Mouse (Mus musculus) gastrocnemius, postnatal 36 days (tissue): Measurements from ENCODE around the gene Brms1l. TPM values are rescaled to one million over a fixed set of nuclear protein-coding genes. Genes with fewer than 3 reads are reported as not detected.
A peak's percentile ranks its signal among the peaks of the same experiment; 100 is the strongest.
"Not testable (repeated sequence)": the region's sequence is repeated elsewhere in the genome, so short reads cannot be mapped to it uniquely, and the experiment has no call there.

Source experiments
- DNase-seq, 2 experiments: peaks; one replicate each; pipeline ENCODE4 v3.0.0; 2022
- intact Hi-C: fragments of 180-260 bp; cut with DNase I; formaldehyde crosslinking; loops from one replicate; pipeline ENCODE4 v1.15.1; 2025
- long read RNA-seq, 2 experiments: library from polyadenylated mRNA; stranded (forward); transcript quantifications; one replicate each; pipeline ENCODE4 v2.0.0; 2021
- total RNA-seq, 2 experiments: library from RNA; stranded (reverse); gene quantifications; 2 replicates each; pipeline ENCODE4 v1.2.3; 2021

The Brms1l gene
- 10 to 100 TPM; 12.5 to 20.8 TPM for total RNA-seq
- long read RNA-seq, experiment 1, transcript Brms1l-201 (10 exons, 2,609 nt), result major isoform, 10 of 13 reads
- long read RNA-seq, experiment 1, partial matches to known transcripts, result 1 of 13 reads
- long read RNA-seq, experiment 1, other reads (novel, unspliced or antisense), result 2 of 13 reads
- long read RNA-seq, experiment 2, transcript Brms1l-201 (10 exons, 2,609 nt), result major isoform, 13 of 23 reads
- long read RNA-seq, experiment 2, partial matches to known transcripts, result 1 of 23 reads
- long read RNA-seq, experiment 2, other reads (novel, unspliced or antisense), result 9 of 23 reads

GRCm38 (mm10) chr12:55836199-55836951 lies at the start of gene Brms1l:
Gene Brms1l (plus strand): TSS chr12:55836324.
- intact Hi-C loops, result no loop called here

GRCm38 (mm10) chr12:55794485-55794884 lies 41.6 kb upstream of the Brms1l start:
- DNase-seq, intact Hi-C loops: not testable (repeated sequence)

More at GRCm38 (mm10) chr12:55836199-55836951, at the start of gene Brms1l:
- peak; percentile 85 to 93 for DNase-seq

GRCm38 (mm10) chr12:55797103-55797502 lies 39.0 kb upstream of the Brms1l start:
- intact Hi-C loops, result no loop called here
- DNase-seq, result no peak

GRCm38 (mm10) chr12:55798745-55799144 lies 37.4 kb upstream of the Brms1l start:
- intact Hi-C loops, result no loop called here
- no peak for DNase-seq

- DNase-seq, result no peak
- intact Hi-C loops, result no loop called here
Observed at GRCm38 (mm10) chr12:55800144-55800543, 36.0 kb upstream of the Brms1l start.

GRCm38 (mm10) chr12:55801131-55801530 lies 35.0 kb upstream of the Brms1l start:
- DNase-seq, result no peak
- intact Hi-C loops, result no loop called here

GRCm38 (mm10) chr12:55805035-55805434 lies 31.1 kb upstream of the Brms1l start:
- DNase-seq, result no peak
- intact Hi-C loops, result no loop called here

- DNase-seq, result no peak
Observed at GRCm38 (mm10) chr12:55816488-55816887, 19.6 kb upstream of the Brms1l start.

GRCm38 (mm10) chr12:55820119-55820660 lies 15.9 kb upstream of the Brms1l start:
- intact Hi-C loops, result loop anchor here (10.0 kb wide), 1 partner anchor 505 kb away; no protein-coding TSS in a partner anchor
- peak; percentile 20 to 27 for DNase-seq

More at GRCm38 (mm10) chr12:55816488-55816887, 19.6 kb upstream of the Brms1l start:
- intact Hi-C loops, result no loop called here

- intact Hi-C loops, result loop anchor here (10.0 kb wide), 1 partner anchor 506 kb away; no protein-coding TSS in a partner anchor
Observed at GRCm38 (mm10) chr12:55820661-55821314, 15.3 kb upstream of the Brms1l start, which contains the start of gene Ralgapa1. Gene Ralgapa1 (minus strand): TSS chr12:55821167.

GRCm38 (mm10) chr12:55824027-55824426 lies 12.1 kb upstream of the Brms1l start:
- intact Hi-C loops, result loop anchor here (10.0 kb wide), 1 partner anchor 509 kb away; no protein-coding TSS in a partner anchor
- DNase-seq, result no peak

More at GRCm38 (mm10) chr12:55820661-55821314, 15.3 kb upstream of the Brms1l start, which contains the start of gene Ralgapa1:
- DNase-seq, result peak; percentile 79 to 80

GRCm38 (mm10) chr12:55825537-55825936 lies 10.6 kb upstream of the Brms1l start:
- intact Hi-C loops, result loop anchor here (10.0 kb wide), 1 partner anchor 511 kb away; no protein-coding TSS in a partner anchor
- no peak for DNase-seq

- intact Hi-C loops, result loop anchor here (1.0 kb wide), 1 partner anchor 53 kb away; no protein-coding TSS in a partner anchor
- DNase-seq, result peak; percentile 48 to 65
Observed at GRCm38 (mm10) chr12:55831101-55831500, 5.0 kb upstream of the Brms1l start.

GRCm38 (mm10) chr12:55832961-55833360 lies 3.2 kb upstream of the Brms1l start:
- intact Hi-C loops, result no loop called here

GRCm38 (mm10) chr12:55833906-55834625 lies 2.1 kb upstream of the Brms1l start:
- intact Hi-C loops, result no loop called here
- no peak for DNase-seq

More at GRCm38 (mm10) chr12:55832961-55833360, 3.2 kb upstream of the Brms1l start:
- no peak for DNase-seq

GRCm38 (mm10) chr12:55834891-55835290 lies 1.2 kb upstream of the Brms1l start:
- intact Hi-C loops, result no loop called here

GRCm38 (mm10) chr12:55835857-55836198 lies 296 bp upstream of the Brms1l start:
- intact Hi-C loops, result no loop called here
- no peak for DNase-seq

More at GRCm38 (mm10) chr12:55834891-55835290, 1.2 kb upstream of the Brms1l start:
- no peak for DNase-seq

- DNase-seq, result no peak
- intact Hi-C loops, result no loop called here
Observed at GRCm38 (mm10) chr12:55837495-55837894, 1.4 kb downstream of the Brms1l start.

GRCm38 (mm10) chr12:55846741-55847140 lies 10.6 kb downstream of the Brms1l start:
- DNase-seq, result no peak

GRCm38 (mm10) chr12:55847851-55848250 lies 11.7 kb downstream of the Brms1l start:
- intact Hi-C loops, result no loop called here
- DNase-seq, result no peak

More at GRCm38 (mm10) chr12:55846741-55847140, 10.6 kb downstream of the Brms1l start:
- intact Hi-C loops, result no loop called here
